Mouse (Mus musculus) layer of hippocampus, adult 2 months (tissue): ENCODE measurements around the gene Pacs1. TPM values are rescaled to one million over a fixed set of nuclear protein-coding genes. Genes with fewer than 3 reads are reported as not detected.

Experiments
- DNase-seq, 2 experiments: peaks; one replicate each; pipeline ENCODE4 v3.0.0; 2022; ENCODE audit warnings: low spot score in 2 of 2
- H3K27ac ChIP-seq: fragments of 200-600 bp; 2 replicates; pipeline ENCODE4 v1.8.1; 2022
- H3K4me3 ChIP-seq: fragments of 200-600 bp; 2 replicates; pipeline ENCODE4 v1.8.1; 2022; ENCODE audit warnings: mild to moderate bottlenecking
- CTCF ChIP-seq: fragments of 200-600 bp; conservative IDR thresholded peaks from 2 replicates; pipeline ENCODE4 v1.8.1; 2022; ENCODE audit warnings: antibody characterized with exemption, mild to moderate bottlenecking, moderate library complexity
- microRNA-seq, 2 experiments: library from miRNA; unstranded; fragments of <30 nt; microRNA quantifications; one replicate each; pipeline ENCODE4 v1.2.0; 2021
- total RNA-seq, 2 experiments: library from RNA; stranded (reverse); gene quantifications; 2 replicates each; pipeline ENCODE4 v1.2.3; 2021

The Pacs1 gene
- total RNA-seq, 2 experiments from 2014 or later = 56.4 to 57.4 TPM

GRCm38 (mm10) chr19:5083961-5084833 is 188.7 kb downstream of the Pacs1 start:
- no peak for TF ChIP-seq CTCF
- Histone ChIP-seq H3K27ac (peak overlapping the region; percentile 99), H3K4me3 (peak overlapping the region; percentile 89)
- DNase-seq = no peak

Small RNAs within 50 kb of the gene (microRNA-seq; reads per million reads assigned to microRNA genes)
- 0 reads per million in 2 experiments for gene Gm27468

Other genes starting within 250 kb of the Pacs1 start
- 10 to 100 TPM; 16.2 to 16.7 TPM for gene Slc29a2, start 249.3 kb downstream of the Pacs1 start, total RNA-seq
- gene B4gat1, start 234.3 kb downstream of the Pacs1 start, total RNA-seq = 100 to 1,000 TPM; 112 to 130 TPM
- gene AC124502.3, start 234.2 kb downstream of the Pacs1 start, total RNA-seq = 1 to 10 TPM; 4.1 to 7.6 TPM
- gene Brms1, start 231.8 kb downstream of the Pacs1 start, total RNA-seq = 10 to 100 TPM; 21.4 to 25.3 TPM
- gene Rin1, start 222.6 kb downstream of the Pacs1 start, total RNA-seq = 100 to 1,000 TPM; 117 to 119 TPM
- 1 to 10 TPM; 3.2 to 3.9 TPM for gene Cd248, start 205.0 kb downstream of the Pacs1 start, total RNA-seq
- gene Tmem151a, start 187.6 kb downstream of the Pacs1 start, total RNA-seq = 100 to 1,000 TPM; 112 to 114 TPM
- 10 to 100 TPM; 23.3 to 23.5 TPM for gene Yif1a, start 184.6 kb downstream of the Pacs1 start, total RNA-seq
- 100 to 1,000 TPM; 614 to 642 TPM for gene Cnih2, start 174.6 kb downstream of the Pacs1 start, total RNA-seq
- 100 to 1,000 TPM; 156 to 169 TPM for gene Rab1b, start 166.0 kb downstream of the Pacs1 start, total RNA-seq
- gene Klc2, start 154.6 kb downstream of the Pacs1 start, total RNA-seq = 100 to 1,000 TPM; 223 to 231 TPM
- gene Sf3b2, start 22.3 kb upstream of the Pacs1 start, total RNA-seq = 100 to 1,000 TPM; 214 to 219 TPM
- 100 to 1,000 TPM; 106 to 109 TPM for gene Gal3st3, start 25.2 kb upstream of the Pacs1 start, total RNA-seq
- gene Catsper1, start 62.6 kb upstream of the Pacs1 start, total RNA-seq = not detected
- gene Cst6, start 76.5 kb upstream of the Pacs1 start, total RNA-seq = 1 to 10 TPM; 4.6 to 5.9 TPM
- gene Eif1ad, start 93.6 kb upstream of the Pacs1 start, total RNA-seq = 10 to 100 TPM; 21.4 to 22.5 TPM
- 10 to 100 TPM; 81.0 to 86.2 TPM for gene Banf1, start 94.0 kb upstream of the Pacs1 start, total RNA-seq
- 100 to 1,000 TPM; 113 to 125 TPM for gene Sart1, start 115.6 kb upstream of the Pacs1 start, total RNA-seq
- under 1 TPM; 0.20 to 0.37 TPM for gene Tsga10ip, start 129.4 kb upstream of the Pacs1 start, total RNA-seq
- gene Drap1, start 151.9 kb upstream of the Pacs1 start, total RNA-seq = 100 to 1,000 TPM; 316 to 335 TPM
- gene AI837181, start 152.0 kb upstream of the Pacs1 start, total RNA-seq = 10 to 100 TPM; 61.9 to 70.7 TPM
- gene Fosl1, start 174.4 kb upstream of the Pacs1 start, total RNA-seq = not detected
- 10 to 100 TPM; 31.5 to 33.9 TPM for gene Ccdc85b, start 184.8 kb upstream of the Pacs1 start, total RNA-seq
- gene Fibp, start 187.5 kb upstream of the Pacs1 start, total RNA-seq = 10 to 100 TPM; 87.2 to 89.6 TPM
- under 1 TPM in 1 of 2 experiments, not detected in 1; 0.31 TPM for gene Ctsw, start 195.4 kb upstream of the Pacs1 start, total RNA-seq
- 10 to 100 TPM; 13.2 to 14.1 TPM for gene Efemp2, start 200.8 kb upstream of the Pacs1 start, total RNA-seq
- gene Mus81, start 215.3 kb upstream of the Pacs1 start, total RNA-seq = 10 to 100 TPM; 40.9 to 42.9 TPM
- gene Cfl1, start 217.3 kb upstream of the Pacs1 start, total RNA-seq = 1,000 to 10,000 TPM; 1,280 to 1,287 TPM
- 1 to 10 TPM; 6.2 to 9.1 TPM for gene 1700020D05Rik, start 230.7 kb upstream of the Pacs1 start, total RNA-seq
- gene Snx32, start 237.4 kb upstream of the Pacs1 start, total RNA-seq = 10 to 100 TPM; 85.9 to 86.6 TPM